Mouse (Mus musculus): ENCODE measurements around the gene Eif1.
"Not testable (repeated sequence)": the region's sequence is repeated elsewhere in the genome, so short reads cannot be mapped to it uniquely, and the experiment has no call there.

Gene Eif1

DNA sequence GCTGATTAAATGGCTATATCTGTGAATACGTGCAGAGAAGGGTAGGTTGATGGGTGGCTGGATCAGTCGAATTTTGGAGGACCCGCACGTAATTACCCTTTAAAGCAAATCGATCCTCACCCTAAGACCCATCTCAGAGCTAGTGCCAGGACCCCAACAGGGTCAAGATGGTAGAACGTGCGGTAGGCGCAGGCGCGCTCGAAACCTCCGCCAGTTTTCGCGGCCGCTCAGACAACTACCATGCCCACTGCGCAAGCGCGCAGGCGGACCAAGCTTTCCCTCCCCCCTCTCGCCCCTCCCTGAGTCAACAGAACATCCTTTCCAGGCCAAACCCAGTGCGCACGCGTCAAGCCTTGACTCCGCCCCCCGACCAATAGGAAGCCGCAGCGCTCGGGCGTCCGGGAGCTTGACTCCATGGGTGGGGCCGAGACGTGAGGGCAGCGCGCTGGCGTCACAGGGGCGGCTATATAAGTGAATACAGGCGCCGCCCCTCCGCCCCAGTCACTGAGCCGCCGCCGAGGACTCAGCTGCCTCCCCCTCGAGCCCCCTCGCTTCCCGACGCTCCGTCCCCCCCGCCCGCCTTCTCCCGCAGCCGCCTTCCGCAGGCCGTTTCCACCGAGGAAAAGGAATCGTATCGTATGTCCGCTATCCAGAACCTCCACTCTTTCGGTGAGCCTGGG is at the start of gene Eif1:
Gene Eif1 (plus strand): TSS at position 394 of the 680 bp plus-strand sequence.
- peak; percentile 99 for DNase-seq (ENCODE audit: low spot score)

GRCm38 (mm10) chr11:100271878-100272277 is 47.8 kb upstream of the Eif1 start:
- no peak for DNase-seq (ENCODE audit: low spot score)

DNA sequence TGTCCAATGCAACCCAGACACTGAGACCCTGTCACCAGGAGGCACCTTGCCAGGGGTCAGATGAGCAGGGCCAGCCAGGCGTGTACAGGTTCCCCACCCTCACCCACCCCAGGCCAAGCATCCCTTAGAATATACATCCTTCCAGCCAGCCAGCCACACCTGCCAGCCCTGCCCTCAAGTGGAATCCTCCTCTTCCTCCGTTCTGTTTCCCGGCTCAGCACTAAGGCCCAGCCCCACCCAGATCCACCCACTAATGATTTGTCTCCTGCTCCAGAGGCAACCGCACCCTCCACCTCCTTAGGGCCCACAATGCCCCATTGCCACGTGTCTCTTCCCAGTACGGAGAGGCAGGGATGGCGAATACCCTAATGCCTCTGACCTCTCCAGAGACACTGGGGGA is 45.0 kb upstream of the Eif1 start:
- DNase-seq (ENCODE audit: low spot score): no peak

DNA sequence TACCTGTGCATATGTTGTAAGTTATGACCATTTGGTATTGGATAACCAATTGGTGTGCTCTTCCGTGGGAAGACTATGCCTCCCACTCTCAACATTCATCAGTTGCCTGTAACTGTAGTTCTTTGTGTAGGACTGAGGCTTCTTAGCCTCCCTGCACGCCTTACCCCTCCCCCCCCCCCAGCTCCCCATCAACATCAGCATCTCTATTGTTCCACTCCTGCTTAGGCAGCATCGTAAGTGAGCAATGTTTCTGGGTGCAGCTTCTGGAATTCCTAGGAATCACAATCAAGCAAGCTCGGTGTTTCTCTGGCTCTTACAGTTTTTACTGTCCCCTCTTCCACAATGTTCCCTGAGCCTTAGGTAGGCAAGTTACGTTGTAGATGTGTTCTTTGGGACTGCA is 44.2 kb upstream of the Eif1 start:
- DNase-seq (ENCODE audit: low spot score): no peak

GRCm38 (mm10) chr11:100277726-100278480 is 41.8 kb upstream of the Eif1 start:
- no peak for DNase-seq (ENCODE audit: low spot score)

DNA sequence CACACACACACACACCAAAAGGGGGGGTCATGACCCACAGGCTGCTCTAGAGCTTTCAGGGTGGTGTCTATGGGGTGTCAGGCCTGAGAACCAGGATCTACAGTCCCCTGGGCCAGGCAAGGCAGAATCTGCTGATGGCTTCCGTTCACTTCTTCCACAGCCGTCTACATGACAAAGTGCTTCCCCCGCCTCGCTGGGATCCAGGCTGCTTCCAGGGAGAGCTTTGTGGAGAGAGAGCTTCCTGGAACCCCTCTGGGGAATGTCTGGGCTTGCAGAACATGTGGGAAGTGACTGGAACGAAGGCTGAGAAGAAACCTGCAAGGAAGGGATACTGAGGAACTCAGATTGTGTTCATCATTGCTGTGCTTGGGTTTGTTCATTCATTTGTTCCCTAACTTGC is 40.9 kb upstream of the Eif1 start:
- DNase-seq (ENCODE audit: low spot score): no peak

- peak; percentile 94 for DNase-seq (ENCODE audit: low spot score)
These were observed 37.8 kb upstream of the Eif1 start for GRCm38 (mm10) chr11:100281596-100282544.

DNA sequence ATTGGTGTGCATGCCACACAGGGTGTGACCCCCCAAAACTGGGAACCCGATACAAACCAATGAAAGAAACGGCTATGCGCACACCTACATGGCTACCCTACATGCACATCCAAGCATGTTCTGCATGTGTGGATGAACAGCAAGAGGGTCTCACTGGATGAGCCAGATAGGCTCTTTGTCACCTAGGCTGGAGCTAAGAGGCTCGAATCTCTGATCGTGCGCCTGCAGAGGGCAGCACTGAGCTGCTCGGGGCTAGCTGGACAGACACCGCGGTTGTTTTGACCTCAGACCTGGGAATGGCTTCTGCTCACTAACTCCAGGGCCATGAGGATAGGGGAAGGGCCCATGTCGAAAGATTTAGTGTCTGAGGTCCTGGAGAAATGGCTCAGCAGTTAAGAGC is 37.1 kb upstream of the Eif1 start:
- DNase-seq (ENCODE audit: low spot score): no peak

- no peak for DNase-seq (ENCODE audit: low spot score)
These were observed 34.7 kb upstream of the Eif1 start for GRCm38 (mm10) chr11:100284988-100285387.

DNA sequence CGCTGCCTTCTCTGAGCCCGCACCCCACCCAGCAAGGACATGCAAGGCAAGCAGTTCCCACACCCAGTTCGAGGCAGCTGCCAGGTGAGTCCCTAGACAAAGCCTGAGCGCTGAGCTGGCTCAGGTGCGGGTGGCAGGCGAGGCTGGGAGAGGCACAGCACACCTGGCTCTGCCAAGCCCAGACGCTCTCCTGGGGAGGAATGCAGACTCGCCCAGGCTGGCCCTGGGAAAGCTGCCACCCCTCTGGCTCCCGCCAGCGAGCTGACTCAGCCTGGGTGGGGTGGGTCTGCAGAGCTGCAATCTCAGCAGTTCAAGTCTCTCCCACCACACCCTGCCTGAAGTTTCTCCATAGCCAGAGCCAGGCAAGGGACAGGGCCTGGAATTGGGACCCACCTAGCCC is 32.7 kb upstream of the Eif1 start:
- DNase-seq (ENCODE audit: low spot score): no peak

- no peak for DNase-seq (ENCODE audit: low spot score)
These were observed 30.7 kb upstream of the Eif1 start for GRCm38 (mm10) chr11:100288942-100289341.

DNA sequence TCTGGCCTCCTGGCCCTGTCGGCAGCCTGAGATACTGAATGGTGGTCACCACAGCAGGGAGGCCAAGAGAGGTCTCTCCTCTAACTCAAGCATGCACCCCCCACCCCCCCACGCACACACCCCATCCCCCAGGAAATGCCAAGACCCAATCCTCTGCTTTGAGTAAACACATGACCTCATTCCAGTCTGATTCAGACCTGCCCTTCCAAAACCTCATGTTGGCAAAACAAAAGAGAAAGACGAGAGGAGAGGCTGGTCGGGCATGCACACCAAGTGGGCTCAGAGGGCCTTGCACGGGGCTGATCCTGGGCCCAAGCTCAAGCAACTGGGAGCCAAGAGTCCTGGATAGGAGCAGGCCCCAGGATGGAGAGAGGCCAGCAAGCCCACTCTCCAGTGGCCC is 29.4 kb upstream of the Eif1 start:
- DNase-seq (ENCODE audit: low spot score): no peak

- no peak for DNase-seq (ENCODE audit: low spot score)
These were observed 26.8 kb upstream of the Eif1 start for GRCm38 (mm10) chr11:100292884-100293283.

DNA sequence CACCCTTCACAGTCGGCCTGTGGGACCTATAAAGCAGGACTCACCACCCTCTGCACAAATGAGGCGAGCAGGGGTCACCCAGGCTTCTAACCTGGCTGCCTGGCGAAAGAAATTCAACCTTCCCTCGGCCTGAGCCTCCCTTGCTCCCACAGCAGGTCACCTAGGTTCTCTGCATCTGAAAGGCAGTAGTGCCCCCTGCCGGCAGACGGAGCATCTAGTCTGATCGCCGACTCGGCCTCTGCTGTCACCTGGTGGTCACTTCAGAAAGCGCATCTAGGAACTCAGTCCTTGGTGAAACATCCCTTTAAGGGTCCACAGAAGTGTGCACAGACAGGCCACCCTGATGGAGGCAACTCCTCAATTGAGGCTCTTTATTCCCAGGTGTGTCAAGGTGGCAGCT is 24.4 kb upstream of the Eif1 start:
- DNase-seq (ENCODE audit: low spot score): peak; percentile 71

GRCm38 (mm10) chr11:100297801-100298200 is 21.9 kb upstream of the Eif1 start:
- no peak for DNase-seq (ENCODE audit: low spot score)

DNA sequence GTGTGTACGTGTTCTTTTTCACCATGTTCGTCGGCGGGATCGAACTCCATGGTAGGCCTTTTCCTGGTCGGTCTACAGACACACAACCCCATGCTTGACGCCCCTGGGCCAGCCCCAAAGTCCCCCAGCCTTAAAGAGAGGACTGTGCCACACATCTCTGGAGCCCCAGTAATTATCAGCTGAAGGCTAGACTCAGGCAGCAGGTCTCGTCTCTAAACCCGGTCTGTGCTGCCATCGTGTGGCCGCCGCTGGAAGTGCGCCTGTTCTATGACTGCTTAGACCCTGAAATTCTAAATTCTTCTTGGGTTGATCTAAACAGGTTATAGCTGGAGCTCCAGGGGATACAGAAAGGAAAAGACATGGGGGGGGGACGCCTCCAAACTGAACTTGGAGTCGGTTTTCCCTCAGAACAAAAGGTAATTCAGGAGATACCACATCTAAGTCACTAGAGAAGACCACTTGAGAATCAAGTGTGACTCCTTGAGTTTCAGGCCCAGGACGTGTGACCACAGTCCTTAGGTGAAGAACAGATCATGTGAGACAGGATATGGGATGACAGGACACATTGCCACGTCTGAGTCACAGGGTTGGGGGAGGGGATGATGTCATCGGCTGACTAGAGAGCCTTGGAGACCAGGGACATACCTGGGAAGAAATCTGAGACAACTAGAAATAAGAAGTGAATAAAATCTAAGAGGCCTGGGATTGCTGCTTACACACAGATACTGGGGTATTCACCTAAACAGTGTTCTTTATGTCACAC is 21.2 kb upstream of the Eif1 start:
- peak; percentile 71 for DNase-seq (ENCODE audit: low spot score)

DNA sequence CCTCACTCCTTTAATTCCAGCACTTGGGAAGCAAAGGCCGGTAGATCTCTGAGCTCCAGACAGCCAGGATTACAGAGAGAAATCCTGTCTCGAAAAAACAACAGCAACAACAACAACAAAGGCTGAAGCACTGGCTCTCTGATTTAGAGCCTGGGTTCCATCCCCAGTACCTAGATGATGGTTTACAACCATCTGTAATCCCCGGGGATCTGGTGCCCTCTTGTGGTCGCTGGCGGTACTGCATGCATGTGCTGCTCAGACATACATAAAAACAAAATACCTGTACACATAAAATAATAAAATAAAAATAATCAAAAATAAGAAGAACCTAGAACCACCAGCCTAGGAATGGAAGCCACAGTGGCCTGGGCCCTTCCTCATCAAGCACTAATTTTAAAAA is 19.4 kb upstream of the Eif1 start:
- DNase-seq (ENCODE audit: low spot score): no peak

- no peak for DNase-seq (ENCODE audit: low spot score)
These were observed 18.4 kb upstream of the Eif1 start for GRCm38 (mm10) chr11:100301292-100301691.

DNA sequence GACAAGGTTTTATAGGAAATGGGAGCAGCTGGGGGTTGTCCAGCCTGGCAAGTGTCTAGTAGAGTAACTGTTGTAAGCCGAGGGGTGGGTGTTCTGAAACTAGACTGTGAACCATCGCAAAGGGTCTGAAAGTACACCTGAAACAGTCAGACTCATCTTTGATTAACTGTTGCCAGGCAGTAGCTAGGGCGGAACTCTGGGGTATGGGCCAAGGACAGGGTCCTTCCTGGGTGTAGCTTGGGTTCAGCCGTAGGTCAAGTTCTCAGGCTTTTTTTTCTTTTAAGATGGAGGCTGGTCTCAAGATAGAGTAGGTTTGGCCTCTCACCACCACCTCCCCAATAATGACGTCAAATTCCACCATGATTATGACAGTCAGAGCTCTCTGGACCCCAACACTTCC is 11.8 kb upstream of the Eif1 start:
- DNase-seq (ENCODE audit: low spot score): no peak

DNA sequence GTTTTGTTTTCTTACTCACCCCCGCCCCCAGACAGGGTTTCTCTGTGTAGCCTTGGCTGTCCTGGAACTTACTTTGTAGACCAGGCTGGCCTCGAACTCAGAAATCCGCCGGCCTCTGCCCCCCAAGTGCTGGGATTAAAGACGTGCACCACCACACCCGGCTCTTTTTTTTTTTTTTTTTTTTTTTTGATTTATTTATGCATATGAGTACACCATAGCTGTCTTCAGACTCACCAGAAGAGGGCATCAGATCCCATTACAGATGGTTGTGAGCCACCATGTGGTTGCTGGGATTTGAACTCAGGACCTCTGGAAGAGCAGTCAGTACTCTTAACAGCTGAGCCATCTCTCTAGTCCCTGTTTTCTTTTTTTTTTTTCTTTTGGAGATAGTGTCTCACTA is 11.0 kb upstream of the Eif1 start:
- not testable (repeated sequence) for DNase-seq (ENCODE audit: low spot score)

- no peak for DNase-seq (ENCODE audit: low spot score)
These were observed 8.0 kb upstream of the Eif1 start for GRCm38 (mm10) chr11:100311656-100312055.

Measured in layer of hippocampus, adult 9-10 months (tissue).